Mouse (Mus musculus) stomach, postnatal 0 days (tissue): ENCODE measurements around the gene Selenof. TPM values are rescaled to one million over a fixed set of nuclear protein-coding genes. Genes with fewer than 3 reads are reported as not detected.

Experiments
- ATAC-seq: fragments of 200-750 bp; cut with Nextera tagmentation; 2 replicates; pipeline ENCODE4 v1.8.0; 2017; ENCODE audit not compliant: low FRiP score, low TSS enrichment
- DNase-seq: peaks from one replicate; pipeline ENCODE4 v3.0.0-alpha.2; 2016; ENCODE audit warnings: low spot score
- H3K27ac ChIP-seq: fragments of 300-500 bp; sonication (generic); replicated peaks from 2 replicates; pipeline ENCODE4 v1.5.1; 2014; ENCODE audit warnings: mild to moderate bottlenecking, control low read depth
- H3K27me3 ChIP-seq: fragments of 300-500 bp; sonication (generic); 2 replicates; pipeline ENCODE4 v1.6.1; 2014; ENCODE audit warnings: low read length; ENCODE audit not compliant: control insufficient read depth, insufficient read depth
- H3K36me3 ChIP-seq: fragments of 300-500 bp; sonication (generic); 2 replicates; pipeline ENCODE4 v1.6.1; 2014; ENCODE audit warnings: low read length, mixed read lengths; ENCODE audit not compliant: control insufficient read depth, insufficient read depth
- H3K4me1 ChIP-seq: fragments of 300-500 bp; sonication (generic); replicated peaks from 2 replicates; pipeline ENCODE4 v1.6.1; 2014; ENCODE audit warnings: antibody characterized with exemption; ENCODE audit not compliant: control insufficient read depth, insufficient read depth
- H3K4me2 ChIP-seq: fragments of 300-500 bp; sonication (generic); replicated peaks from 2 replicates; pipeline ENCODE4 v1.6.1; 2014; ENCODE audit warnings: low read depth, mild to moderate bottlenecking, control low read depth, moderate library complexity
- H3K4me3 ChIP-seq: fragments of 300-500 bp; sonication (generic); 2 replicates; pipeline ENCODE4 v1.5.1; 2014; ENCODE audit warnings: low read depth, low read length, control low read depth
- H3K9ac ChIP-seq: fragments of 300-500 bp; sonication (generic); 2 replicates; pipeline ENCODE4 v1.6.1; 2014; ENCODE audit warnings: mild to moderate bottlenecking, low read length, control low read depth, mixed read lengths
- H3K9me3 ChIP-seq: fragments of 300-500 bp; sonication (generic); 2 replicates; pipeline ENCODE4 v1.6.1; 2016; ENCODE audit warnings: low read length; ENCODE audit not compliant: control insufficient read depth
- CTCF ChIP-seq: IDR thresholded peaks from 2 replicates; pipeline ENCODE4 v1.5.1; 2016; ENCODE audit warnings: antibody characterized with exemption, low read depth, mild to moderate bottlenecking, moderate library complexity
- EP300 ChIP-seq: optimal IDR thresholded peaks from 2 replicates; pipeline ENCODE3; 2016; ENCODE audit warnings: antibody characterized with exemption
- WGBS: fragments of 180-500 bp; shearing (Covaris S2); extraction: QIAGEN DNeasy Blood & Tissue Kit; methylation state at CpG from one replicate; pipeline ENCODE4 v1.1.7; 2014; 5-methylcytosine and 5-hydroxymethylcytosine counted together
- polyA plus RNA-seq: library from polyadenylated mRNA; unstranded; fragments of >200 nt; fragmentation: Nextera tagmentation; extraction: Ambion mirVana; gene quantifications from 2 replicates; pipeline ENCODE4 v1.2.1, GENCODE M21; 2015

The Selenof gene
- polyA plus RNA-seq, 1 experiment from 2014 or later, result 560 TPM

GRCm38 (mm10) chr3:144568861-144569361 is 1.2 kb upstream of the Selenof start:
- no peak for TF ChIP-seq EP300
- TF ChIP-seq CTCF, result no peak
- WGBS, result 1% methylated on average over 21 of the region's 21 CpGs
- peak overlapping the region; percentile 89 for H3K9ac ChIP-seq
- no peaks in the 10 kb centered on the region for H3K27me3 ChIP-seq
- H3K9me3 ChIP-seq, result no peaks in the 10 kb centered on the region
- H3K27ac ChIP-seq, result no peak overlapping the region
- 0 out of 2 replicates have a peak, but pooled peaks cover 3% of the 10 kb centered on the region for H3K36me3 ChIP-seq
- ATAC-seq, result no peak
- H3K4me1 ChIP-seq, result peaks cover 6% of the 10 kb centered on the region; the same call in 1 of the 2 replicates
- DNase-seq, result no peak
- peak overlapping the region; percentile 90 for H3K4me3 ChIP-seq
- H3K4me2 ChIP-seq, result peak overlapping the region; percentile 99

DNA sequence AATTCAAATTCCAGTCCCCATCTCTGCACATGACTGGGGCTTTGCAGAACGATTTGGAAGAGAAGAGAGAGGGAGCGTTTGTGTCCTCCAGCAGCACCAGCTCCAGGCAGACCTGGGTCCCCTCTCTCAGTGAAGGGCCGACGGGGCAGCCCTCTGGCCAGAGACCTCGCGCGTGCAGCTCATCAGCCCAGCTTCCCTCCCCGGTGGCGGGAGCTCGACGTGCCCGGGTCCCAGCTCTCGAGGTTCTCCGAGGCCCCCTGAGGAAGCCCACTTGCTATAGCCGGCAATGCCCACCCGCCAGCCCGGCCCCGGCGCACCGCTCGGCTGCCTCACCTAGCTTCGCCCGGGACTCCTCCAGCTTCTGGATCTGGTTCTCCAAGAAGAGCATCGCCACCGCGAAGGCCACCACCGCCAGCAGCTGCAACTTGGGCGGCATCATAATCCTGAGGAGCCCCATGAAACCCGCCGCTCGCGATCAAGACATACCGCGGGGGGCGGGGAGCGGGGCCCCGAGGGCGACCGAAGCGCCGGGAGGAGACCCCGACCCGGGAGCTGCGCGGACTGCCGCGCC is 618 bp upstream of the Selenof start:
- H3K9ac ChIP-seq, result peak overlapping the region; percentile 89
- DNase-seq, result peak; percentile 60
- no peak for TF ChIP-seq CTCF
- no peak for TF ChIP-seq EP300
- 0% methylated on average over 26 of the region's 47 CpGs for WGBS
- H3K4me1 ChIP-seq, result peaks cover 8% of the 10 kb centered on the region; the same call in 1 of the 2 replicates
- H3K4me2 ChIP-seq, result peak overlapping the region; percentile 99
- H3K36me3 ChIP-seq, result 0 out of 2 replicates have a peak, but pooled peaks cover 3% of the 10 kb centered on the region
- peak overlapping the region; percentile 90 for H3K4me3 ChIP-seq
- ATAC-seq, result peak; percentile 14
- H3K27ac ChIP-seq, result peak overlapping the region; percentile 85
- H3K9me3 ChIP-seq, result no peaks in the 10 kb centered on the region
- H3K27me3 ChIP-seq, result no peaks in the 10 kb centered on the region

- H3K9me3 ChIP-seq, result no peaks in the 10 kb centered on the region
- DNase-seq (no peak), ATAC-seq (no peak)
- TF ChIP-seq CTCF (no peak), EP300 (no peak)
- H3K4me1 ChIP-seq, result peaks cover 8% of the 10 kb centered on the region; the same call in 1 of the 2 replicates
- WGBS, result under 1% methylated on average over 25 of the region's 25 CpGs
- peak overlapping the region; percentile 79 for H3K4me3 ChIP-seq
- H3K27ac ChIP-seq, result peak overlapping the region; percentile 96
- peak overlapping the region; percentile 89 for H3K9ac ChIP-seq
- no peaks in the 10 kb centered on the region for H3K27me3 ChIP-seq
- H3K4me2 ChIP-seq, result peak overlapping the region; percentile 55
- H3K36me3 ChIP-seq, result 0 out of 2 replicates have a peak, but pooled peaks cover 3% of the 10 kb centered on the region
Observed at GRCm38 (mm10) chr3:144570816-144571487, 848 bp downstream of the Selenof start.

DNA sequence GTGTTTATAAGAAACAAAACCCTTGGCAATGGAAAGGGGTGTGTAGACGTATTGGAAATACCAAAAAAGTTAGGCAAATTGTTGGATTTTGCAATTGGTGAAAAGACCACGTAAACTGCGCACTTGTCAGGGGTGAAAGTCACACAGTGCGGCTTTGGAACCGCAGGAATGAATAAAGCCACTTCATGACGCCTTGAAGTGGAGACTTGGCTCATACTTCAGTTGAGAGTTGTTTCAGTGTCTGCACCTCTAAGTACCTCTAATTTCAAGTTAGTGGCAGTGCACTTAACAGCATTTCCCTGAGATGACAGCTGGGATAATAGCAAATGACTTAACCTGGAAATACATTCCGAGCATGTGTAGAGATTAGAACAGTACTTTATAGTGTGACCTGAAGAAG is 4.2 kb downstream of the Selenof start:
- no peak for DNase-seq
- Histone ChIP-seq H3K27me3 (no peaks in the 10 kb centered on the region), H3K9me3 (no peaks in the 10 kb centered on the region), H3K9ac (no peak overlapping the region), H3K4me3 (no peak overlapping the region), H3K36me3 (0 out of 2 replicates have a peak, but pooled peaks cover 3% of the 10 kb centered on the region), H3K4me2 (no peak overlapping the region), H3K27ac (no peak overlapping the region), H3K4me1 (peaks cover 8% of the 10 kb centered on the region; the same call in 1 of the 2 replicates)
- TF ChIP-seq CTCF, result no peak
- no peak for TF ChIP-seq EP300
- no peak for ATAC-seq
- 89% methylated on average over 7 of the region's 7 CpGs for WGBS

DNA sequence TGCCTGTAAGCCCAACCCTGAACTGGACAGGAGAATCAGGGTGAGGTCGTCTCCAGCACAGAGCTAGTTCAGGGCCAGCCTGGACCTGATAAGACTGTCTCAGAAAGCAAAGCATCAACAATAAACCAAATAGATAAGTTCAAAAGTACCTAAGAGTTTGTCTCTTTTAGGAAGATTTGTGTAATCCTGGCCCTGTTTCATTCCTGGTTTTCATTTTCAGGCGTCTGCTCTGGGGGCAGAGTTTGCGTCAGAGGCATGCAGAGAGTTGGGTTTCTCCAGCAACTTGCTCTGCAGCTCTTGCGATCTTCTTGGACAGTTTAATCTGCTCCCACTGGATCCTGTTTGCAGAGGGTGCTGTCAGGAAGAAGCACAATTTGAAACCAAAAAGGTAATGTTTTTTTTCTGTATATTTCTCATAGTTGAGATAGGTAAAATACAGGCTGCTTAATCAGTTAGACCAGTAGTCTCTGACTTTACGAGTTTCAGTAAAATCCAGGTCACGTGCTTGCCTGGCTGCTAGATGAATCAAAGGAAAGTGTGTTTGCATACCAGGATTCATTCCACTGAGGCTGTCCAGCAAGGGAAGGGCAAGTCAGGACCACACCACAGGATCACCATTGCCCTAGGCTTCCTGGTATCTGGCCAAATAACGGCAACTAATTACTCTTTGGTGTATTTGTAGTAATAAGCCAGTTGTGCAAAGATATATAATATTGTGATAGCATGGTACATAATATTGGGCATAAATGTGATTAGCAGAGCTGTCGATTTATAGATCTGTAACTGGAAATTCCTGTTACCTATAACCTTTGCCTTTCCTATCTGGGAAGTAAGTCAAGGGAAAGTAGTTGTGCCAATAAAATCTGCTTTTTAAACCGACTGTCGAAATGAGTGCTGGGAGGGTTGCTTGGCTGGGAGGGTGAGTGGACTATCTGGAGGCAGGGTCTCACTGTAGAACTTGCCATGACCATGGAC is 7.5 kb downstream of the Selenof start:
- WGBS, result 54% methylated on average over 10 of the region's 10 CpGs
- Histone ChIP-seq H3K36me3 (0 out of 2 replicates have a peak, but pooled peaks cover 5% of the 10 kb centered on the region), H3K9me3 (no peaks in the 10 kb centered on the region), H3K27me3 (no peaks in the 10 kb centered on the region), H3K27ac (no peak overlapping the region), H3K4me1 (0 out of 2 replicates have a peak, but pooled peaks cover 2% of the 10 kb centered on the region), H3K4me2 (no peak overlapping the region), H3K9ac (no peak overlapping the region), H3K4me3 (no peak overlapping the region)
- no peak for TF ChIP-seq CTCF
- TF ChIP-seq EP300, result no peak
- DNase-seq, result no peak
- no peak for ATAC-seq
